Mouse (Mus musculus) mature B cell (primary cell): ENCODE measurements around the gene Slc29a3.

ENCODE experiments used
- in situ Hi-C: fragments of 300-500 bp; cut with MboI; formaldehyde crosslinking; loops from 2 replicates; pipeline ENCODE4 v1.14.3; 2019

The Slc29a3 gene

DNA sequence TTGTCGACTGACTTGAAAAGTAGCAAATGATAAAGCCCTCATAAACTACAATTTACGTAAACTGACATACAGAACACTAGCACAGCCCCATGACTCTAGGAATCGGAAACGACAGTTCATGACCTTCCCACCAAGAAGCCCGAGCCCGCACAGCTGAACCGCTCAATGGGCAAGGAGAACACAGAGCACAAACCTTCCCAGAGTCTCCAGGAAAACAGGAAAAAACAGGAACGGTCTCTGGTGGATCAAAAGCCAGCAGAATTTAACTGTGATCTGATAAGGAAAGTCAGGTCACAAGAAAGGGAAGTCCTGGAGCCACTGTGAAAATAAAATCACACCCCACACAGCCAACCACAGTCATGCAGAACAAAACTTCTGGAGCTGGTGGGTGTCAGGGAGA lies 82.4 kb downstream of the Slc29a3 start:
- in situ Hi-C loops: no loop called here

DNA sequence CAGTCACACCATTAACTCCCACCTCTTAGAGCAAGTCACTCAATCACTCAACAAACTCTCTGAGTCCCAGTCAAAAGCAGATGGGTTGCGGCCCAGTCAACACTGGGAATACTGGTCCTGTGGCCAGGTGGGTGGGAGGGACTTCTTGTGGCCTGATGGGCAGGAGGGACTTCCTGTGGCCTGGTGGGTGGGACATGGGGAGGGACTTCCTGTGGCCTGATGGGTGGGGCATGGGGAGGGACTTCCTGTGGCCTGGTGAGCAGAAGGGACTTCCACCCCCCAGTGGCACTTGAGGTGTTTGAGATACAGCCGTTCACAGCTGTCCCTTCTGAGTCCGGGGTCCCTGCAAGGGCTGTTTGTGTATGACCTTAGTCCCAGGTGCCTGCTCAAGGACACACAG lies 84.0 kb downstream of the Slc29a3 start:
- in situ Hi-C loops: no loop called here
